Mouse (Mus musculus) embryonic facial prominence, embryonic 15.5 days (tissue): ENCODE measurements at regions not wholly inside any gene's neighbourhood (a gene's known extent, or its start where the extent isn't known, plus 50 kb on each side); places are given as distances from the start of the nearest gene placed in this dataset.

ENCODE experiments used
- ATAC-seq: fragments of 200-750 bp; cut with Nextera tagmentation; 2 replicates; pipeline ENCODE4 v1.8.0; 2017; ENCODE audit warnings: low read depth, moderate TSS enrichment; ENCODE audit not compliant: insufficient number of reproducible peaks, low FRiP score, low TSS enrichment
- H3K27ac ChIP-seq: fragments of 300-500 bp; sonication (generic); replicated peaks from 2 replicates; pipeline ENCODE4 v1.5.1; 2015; ENCODE audit warnings: mild to moderate bottlenecking, inconsistent platforms
- H3K27me3 ChIP-seq: fragments of 300-500 bp; sonication (generic); 2 replicates; pipeline ENCODE4 v1.6.1; 2015; ENCODE audit warnings: inconsistent platforms
- H3K36me3 ChIP-seq: fragments of 300-500 bp; sonication (generic); 2 replicates; pipeline ENCODE4 v1.6.1; 2015; ENCODE audit warnings: mild to moderate bottlenecking, inconsistent platforms
- H3K4me1 ChIP-seq: fragments of 300-500 bp; sonication (generic); 2 replicates; pipeline ENCODE4 v1.6.1; 2015; ENCODE audit warnings: inconsistent platforms
- H3K4me2 ChIP-seq: fragments of 300-500 bp; sonication (generic); replicated peaks from 2 replicates; pipeline ENCODE4 v1.6.1; 2015; ENCODE audit warnings: mild to moderate bottlenecking, inconsistent platforms
- H3K4me3 ChIP-seq: fragments of 300-500 bp; sonication (generic); replicated peaks from 2 replicates; pipeline ENCODE4 v1.5.1; 2015; ENCODE audit warnings: mild to moderate bottlenecking, inconsistent platforms
- H3K9ac ChIP-seq: fragments of 300-500 bp; sonication (generic); 2 replicates; pipeline ENCODE4 v1.6.1; 2015; ENCODE audit warnings: inconsistent platforms
- H3K9me3 ChIP-seq: fragments of 300-500 bp; sonication (generic); replicated peaks from 2 replicates; pipeline ENCODE4 v1.6.1; 2016; ENCODE audit warnings: inconsistent platforms
- WGBS: fragments of 180-500 bp; shearing (Covaris S2); methylation state at CpG from one replicate; pipeline ENCODE4 v1.1.7; 2015; 5-methylcytosine and 5-hydroxymethylcytosine counted together

GRCm38 (mm10) chr17:80803361-80803915 lies 75.2 kb upstream of the Map4k3 start:
- no peak for ATAC-seq
- Histone ChIP-seq H3K4me1 (peaks cover 26% of the 10 kb centered on the region), H3K36me3 (no peaks in the 10 kb centered on the region), H3K4me2 (no peak overlapping the region), H3K4me3 (no peak overlapping the region), H3K9me3 (no peaks in the 10 kb centered on the region), H3K27me3 (no peaks in the 10 kb centered on the region), H3K9ac (no peak overlapping the region), H3K27ac (no peak overlapping the region)
- 70% methylated on average over 8 of the region's 8 CpGs for WGBS

GRCm38 (mm10) chr17:80802622-80803021 lies 74.3 kb upstream of the Map4k3 start:
- Histone ChIP-seq H3K4me3 (no peak overlapping the region), H3K9me3 (no peaks in the 10 kb centered on the region), H3K27ac (peak overlapping the region; percentile 80; the same call in 1 of the 2 replicates), H3K4me1 (peaks cover 26% of the 10 kb centered on the region), H3K27me3 (no peaks in the 10 kb centered on the region), H3K4me2 (no peak overlapping the region), H3K36me3 (no peaks in the 10 kb centered on the region), H3K9ac (no peak overlapping the region)
- ATAC-seq = no peak
- WGBS = 60% methylated on average over 10 of the region's 10 CpGs

- 31% methylated on average over 8 of the region's 8 CpGs for WGBS
- peaks cover 26% of the 10 kb centered on the region for H3K4me1 ChIP-seq
- H3K4me3 ChIP-seq = no peak overlapping the region
- no peaks in the 10 kb centered on the region for H3K27me3 ChIP-seq
- H3K4me2 ChIP-seq = peak overlapping the region; percentile 48
- no peak overlapping the region for H3K9ac ChIP-seq
- ATAC-seq = no peak
- peak overlapping the region; percentile 80 for H3K27ac ChIP-seq
- H3K9me3 ChIP-seq = no peaks in the 10 kb centered on the region
- no peaks in the 10 kb centered on the region for H3K36me3 ChIP-seq
Measured at GRCm38 (mm10) chr17:80801991-80802390, 73.7 kb upstream of the Map4k3 start.

- WGBS = 7% methylated on average over 16 of the region's 16 CpGs
- ATAC-seq = peak; percentile 74
Measured at GRCm38 (mm10) chr17:80801451-80801983, 73.2 kb upstream of the Map4k3 start.

GRCm38 (mm10) chr17:80800877-80801276 lies 72.6 kb upstream of the Map4k3 start:
- H3K9me3 ChIP-seq = no peaks in the 10 kb centered on the region
- whole genome bisulfite sequencing = 62% methylated on average over 13 of the region's 13 CpGs
- peaks cover 30% of the 10 kb centered on the region for H3K4me1 ChIP-seq
- H3K27ac ChIP-seq = peak overlapping the region; percentile 80
- no peaks in the 10 kb centered on the region for H3K36me3 ChIP-seq
- no peak overlapping the region for H3K9ac ChIP-seq
- ATAC-seq = no peak
- no peaks in the 10 kb centered on the region for H3K27me3 ChIP-seq
- H3K4me2 ChIP-seq = peak overlapping the region; percentile 48; the same call in 1 of the 2 replicates
- no peak overlapping the region for H3K4me3 ChIP-seq

More at GRCm38 (mm10) chr17:80801451-80801983, 73.2 kb upstream of the Map4k3 start:
- Histone ChIP-seq H3K9me3 (no peaks in the 10 kb centered on the region), H3K4me1 (peaks cover 26% of the 10 kb centered on the region), H3K27ac (peak overlapping the region; percentile 80), H3K9ac (no peak overlapping the region), H3K27me3 (no peaks in the 10 kb centered on the region), H3K36me3 (no peaks in the 10 kb centered on the region), H3K4me3 (peak overlapping the region; percentile 16; the same call in 1 of the 2 replicates), H3K4me2 (peak overlapping the region; percentile 48)

GRCm38 (mm10) chr17:80800454-80800853 lies 72.2 kb upstream of the Map4k3 start:
- Histone ChIP-seq H3K36me3 (no peaks in the 10 kb centered on the region), H3K9ac (no peak overlapping the region), H3K27ac (peak overlapping the region; percentile 80; the same call in 1 of the 2 replicates), H3K4me2 (peak overlapping the region; percentile 48; the same call in 1 of the 2 replicates), H3K4me3 (no peak overlapping the region), H3K4me1 (peaks cover 35% of the 10 kb centered on the region), H3K9me3 (no peaks in the 10 kb centered on the region), H3K27me3 (no peaks in the 10 kb centered on the region)
- ATAC-seq = no peak
- 68% methylated on average over 5 of the region's 5 CpGs for WGBS

- no peak overlapping the region for H3K4me2 ChIP-seq
- H3K9me3 ChIP-seq = no peaks in the 10 kb centered on the region
- no peak overlapping the region for H3K27ac ChIP-seq
- ATAC-seq = no peak
- no peak overlapping the region for H3K4me3 ChIP-seq
- no peaks in the 10 kb centered on the region for H3K27me3 ChIP-seq
- H3K9ac ChIP-seq = no peak overlapping the region
- H3K36me3 ChIP-seq = no peaks in the 10 kb centered on the region
- WGBS = 92% methylated on average over 6 of the region's 6 CpGs
- peaks cover 39% of the 10 kb centered on the region for H3K4me1 ChIP-seq
Measured at GRCm38 (mm10) chr17:80799061-80799460, 70.8 kb upstream of the Map4k3 start.

GRCm38 (mm10) chr17:80798281-80798980 lies 70.1 kb upstream of the Map4k3 start:
- WGBS = 79% methylated on average over 6 of the region's 6 CpGs
- H3K27me3 ChIP-seq = no peaks in the 10 kb centered on the region
- no peak for ATAC-seq

GRCm38 (mm10) chr17:80796790-80797189 lies 68.5 kb upstream of the Map4k3 start:
- no peaks in the 10 kb centered on the region for H3K27me3 ChIP-seq
- ATAC-seq = no peak
- H3K36me3 ChIP-seq = no peaks in the 10 kb centered on the region
- no peaks in the 10 kb centered on the region for H3K9me3 ChIP-seq
- H3K9ac ChIP-seq = no peak overlapping the region
- WGBS = 63% methylated on average over 5 of the region's 5 CpGs
- H3K27ac ChIP-seq = no peak overlapping the region
- H3K4me2 ChIP-seq = no peak overlapping the region
- H3K4me3 ChIP-seq = no peak overlapping the region
- H3K4me1 ChIP-seq = peaks cover 35% of the 10 kb centered on the region

More at GRCm38 (mm10) chr17:80798281-80798980, 70.1 kb upstream of the Map4k3 start:
- no peaks in the 10 kb centered on the region for H3K36me3 ChIP-seq
- H3K9ac ChIP-seq = no peak overlapping the region
- H3K4me2 ChIP-seq = no peak overlapping the region
- H3K27ac ChIP-seq = no peak overlapping the region
- no peaks in the 10 kb centered on the region for H3K9me3 ChIP-seq
- H3K4me3 ChIP-seq = no peak overlapping the region
- H3K4me1 ChIP-seq = peaks cover 39% of the 10 kb centered on the region

- Histone ChIP-seq H3K27ac (peak overlapping the region; percentile 24), H3K4me3 (no peak overlapping the region), H3K27me3 (no peaks in the 10 kb centered on the region), H3K4me1 (peaks cover 31% of the 10 kb centered on the region), H3K9ac (no peak overlapping the region), H3K9me3 (no peaks in the 10 kb centered on the region), H3K4me2 (no peak overlapping the region), H3K36me3 (no peaks in the 10 kb centered on the region)
- 62% methylated on average over 8 of the region's 8 CpGs for WGBS
- no peak for ATAC-seq
Measured at GRCm38 (mm10) chr17:80796386-80796785, 68.1 kb upstream of the Map4k3 start.

GRCm38 (mm10) chr17:80795453-80796105 lies 67.3 kb upstream of the Map4k3 start:
- Histone ChIP-seq H3K9ac (no peak overlapping the region), H3K27ac (peak overlapping the region; percentile 24; the same call in 1 of the 2 replicates), H3K4me2 (no peak overlapping the region), H3K27me3 (no peaks in the 10 kb centered on the region), H3K4me1 (peaks cover 23% of the 10 kb centered on the region; the same call in 1 of the 2 replicates), H3K36me3 (no peaks in the 10 kb centered on the region), H3K9me3 (no peaks in the 10 kb centered on the region), H3K4me3 (no peak overlapping the region)
- 51% methylated on average over 8 of the region's 8 CpGs for WGBS
- peak; percentile 71; the same call in 1 of the 2 replicates for ATAC-seq
